Mouse (Mus musculus) CH12.LX (cell line): ENCODE data around the gene Arvcf. TPM values are rescaled to one million over a fixed set of nuclear protein-coding genes. Genes with fewer than 3 reads are reported as not detected.

ENCODE experiments used
- DNase-seq: peaks from one replicate; pipeline ENCODE4 v3.0.0-alpha.2; 2013; ENCODE audit errors: extremely low read depth
- H3K27ac ChIP-seq: 2 replicates; pipeline ENCODE4 v1.5.1; 2012; ENCODE audit warnings: low read depth, mild to moderate bottlenecking, control low read depth, moderate library complexity; ENCODE audit not compliant: insufficient read depth
- H3K27me3 ChIP-seq: replicated peaks from 2 replicates; pipeline ENCODE3; 2012; ENCODE audit warnings: inconsistent platforms
- H3K36me3 ChIP-seq, 2 experiments: replicated peaks in 1 of 2; 2 replicates each; pipeline versions ENCODE3 to v1.6.1; 2012; ENCODE audit warnings: inconsistent platforms in 1 of 2, low read length in 1 of 2, mild to moderate bottlenecking in 1 of 2, mixed read lengths in 1 of 2, moderate library complexity in 1 of 2; ENCODE audit not compliant: control insufficient read depth in 1 of 2, insufficient read depth in 1 of 2
- H3K4me1 ChIP-seq, 2 experiments: 2 replicates each; pipeline ENCODE4 v1.6.1; 2012; ENCODE audit warnings: inconsistent platforms in 1 of 2, moderate library complexity in 1 of 2; ENCODE audit not compliant: insufficient read depth in 2 of 2, control insufficient read depth in 1 of 2
- H3K4me2 ChIP-seq: 2 replicates; pipeline ENCODE4 v1.6.1; 2012; ENCODE audit warnings: low read depth, mild to moderate bottlenecking, control low read depth; ENCODE audit not compliant: poor library complexity, insufficient read depth, severe bottlenecking
- H3K4me3 ChIP-seq, 3 experiments: fragments of 150-350 bp in 1 of 3; sonication (generic) in 1 of 3; replicated peaks in 1 of 3; 2 replicates each; pipeline versions ENCODE3 to v1.5.1; 2011 to 2012; ENCODE audit warnings: low read depth in 2 of 3, low read length in 2 of 3, mild to moderate bottlenecking in 2 of 3, moderate library complexity in 2 of 3, control low read depth in 1 of 3, improper control_type of control experiment in 1 of 3, inconsistent platforms in 1 of 3, mixed read lengths in 1 of 3; ENCODE audit not compliant: poor library complexity in 1 of 3
- H3K79me2 ChIP-seq: replicated peaks from 2 replicates; pipeline ENCODE4 v1.6.1; 2012; ENCODE audit warnings: mild to moderate bottlenecking, moderate library complexity; ENCODE audit not compliant: control insufficient read depth, poor library complexity, insufficient read depth, severe bottlenecking; ENCODE audit errors: extremely low read depth
- H3K9ac ChIP-seq: 2 replicates; pipeline ENCODE4 v1.6.1; 2012; ENCODE audit warnings: low read depth, mild to moderate bottlenecking, control low read depth, moderate library complexity; ENCODE audit not compliant: insufficient read depth
- H3K9me3 ChIP-seq: replicated peaks from 2 replicates; pipeline ENCODE3; 2012; ENCODE audit warnings: low read length, inconsistent platforms, mixed read lengths
- CHD1 ChIP-seq: IDR thresholded peaks from 2 replicates; pipeline ENCODE4 v1.6.1; 2012; ENCODE audit warnings: low read depth, low read length, improper control_type of control experiment, inconsistent platforms
- CHD2 ChIP-seq: IDR thresholded peaks from 2 replicates; pipeline ENCODE4 v1.6.1; 2011; ENCODE audit warnings: low read length, improper control_type of control experiment
- CTCF ChIP-seq, 2 experiments: IDR thresholded peaks in 1 of 2; conservative IDR thresholded peaks in 1 of 2; 2 replicates each; pipeline ENCODE4 v1.5.1; 2011 to 2012; ENCODE audit warnings: low read depth in 2 of 2, low read length in 2 of 2, improper control_type of control experiment in 1 of 2, inconsistent platforms in 1 of 2, mild to moderate bottlenecking in 1 of 2, moderate library complexity in 1 of 2
- ETS1 ChIP-seq: conservative IDR thresholded peaks from 2 replicates; pipeline ENCODE4 v1.6.1; 2012; ENCODE audit warnings: low read depth, mild to moderate bottlenecking, inconsistent platforms, low read length, improper control_type of control experiment, moderate library complexity
- GABPA ChIP-seq: IDR thresholded peaks from 2 replicates; pipeline ENCODE4 v1.6.1; 2012; ENCODE audit warnings: low read depth, low read length, improper control_type of control experiment, inconsistent platforms; ENCODE audit not compliant: insufficient replicate concordance
- IRF4 ChIP-seq: IDR thresholded peaks from 2 replicates; pipeline ENCODE4 v1.6.1; 2014; ENCODE audit warnings: low read depth, mild to moderate bottlenecking, inconsistent platforms, low read length, improper control_type of control experiment
- JUND ChIP-seq: conservative IDR thresholded peaks from 2 replicates; pipeline ENCODE4 v1.6.1; 2011; ENCODE audit warnings: low read depth, low read length, improper control_type of control experiment
- KAT2A ChIP-seq: IDR thresholded peaks from 2 replicates; pipeline ENCODE4 v1.6.1; 2012; ENCODE audit warnings: low read length, improper control_type of control experiment, inconsistent platforms; ENCODE audit not compliant: insufficient replicate concordance
- MAFK ChIP-seq: IDR thresholded peaks from 2 replicates; pipeline ENCODE4 v1.6.1; 2011; ENCODE audit warnings: low read length, improper control_type of control experiment; ENCODE audit not compliant: insufficient replicate concordance
- MEF2A ChIP-seq: IDR thresholded peaks from 2 replicates; pipeline ENCODE4 v1.6.1; 2014; ENCODE audit warnings: low read depth, mild to moderate bottlenecking, inconsistent platforms, low read length, improper control_type of control experiment, borderline replicate concordance
- MYC ChIP-seq: IDR thresholded peaks from 2 replicates; pipeline ENCODE4 v1.6.1; 2011; ENCODE audit warnings: low read depth, mild to moderate bottlenecking, improper control_type of control experiment, low read length
- NELFE ChIP-seq: IDR thresholded peaks from 2 replicates; pipeline ENCODE4 v1.6.1; 2011; ENCODE audit warnings: low read depth, low read length, improper control_type of control experiment
- PAX5 ChIP-seq: IDR thresholded peaks from 2 replicates; pipeline ENCODE4 v1.6.1; 2012; ENCODE audit warnings: low read length, inconsistent platforms, mixed read lengths
- POLR2A ChIP-seq: IDR thresholded peaks from 2 replicates; pipeline ENCODE4 v1.6.1; 2011; ENCODE audit warnings: low read depth, mild to moderate bottlenecking, improper control_type of control experiment, low read length
- RCOR1 ChIP-seq: conservative IDR thresholded peaks from 2 replicates; pipeline ENCODE4 v1.6.1; 2012; ENCODE audit warnings: low read depth, mild to moderate bottlenecking, inconsistent platforms, low read length, improper control_type of control experiment
- SMC3 ChIP-seq: IDR thresholded peaks from 2 replicates; pipeline ENCODE4 v1.6.1; 2011; ENCODE audit warnings: low read depth, low read length, improper control_type of control experiment
- TCF12 ChIP-seq: IDR thresholded peaks from 2 replicates; pipeline ENCODE4 v1.6.1; 2014; ENCODE audit warnings: low read depth, mild to moderate bottlenecking, inconsistent platforms, low read length, improper control_type of control experiment
- USF1 ChIP-seq: IDR thresholded peaks from 2 replicates; pipeline ENCODE4 v1.6.1; 2014; ENCODE audit warnings: low read depth, mild to moderate bottlenecking, inconsistent platforms, low read length, improper control_type of control experiment
- USF2 ChIP-seq: conservative IDR thresholded peaks from 2 replicates; pipeline ENCODE4 v1.6.1; 2011; ENCODE audit warnings: low read depth, low read length, improper control_type of control experiment
- ZC3H11A ChIP-seq: IDR thresholded peaks from 2 replicates; pipeline ENCODE4 v1.6.1; 2012; ENCODE audit warnings: low read depth, mild to moderate bottlenecking, inconsistent platforms, low read length, improper control_type of control experiment
- ZNF384 ChIP-seq: IDR thresholded peaks from 2 replicates; pipeline ENCODE4 v1.6.1; 2012; ENCODE audit warnings: low read depth, low read length, improper control_type of control experiment, inconsistent platforms
- dilution Hi-C: fragments of 300-500 bp; cut with MboI; formaldehyde crosslinking; loops from 2 replicates; pipeline ENCODE4 v1.14.3; 2020; ENCODE audit warnings: low sequenced_read_pairs; ENCODE audit not compliant: extremely low pct_unique_long_range_greater_than_20kb, extremely low pct_ligation_motif_present
- in situ Hi-C: fragments of 300-500 bp; cut with MboI; formaldehyde crosslinking; loops from 3 replicates; pipeline ENCODE4 v1.14.3; 2019; ENCODE audit warnings: low sequenced_read_pairs, low pct_ligation_motif_present, low pct_unique_long_range_greater_than_20kb, mixed read lengths
- polyA plus RNA-seq: library from polyadenylated mRNA; unstranded; fragments of >175 nt; gene quantifications from 2 replicates; pipeline ENCODE4 v1.2.1, GENCODE M21; 2012; ENCODE audit warnings: low read depth; ENCODE audit not compliant: insufficient read length
- total RNA-seq, 2 experiments: library from RNA; depleted of rRNA; stranded (reverse); fragments of 300-350 nt in 1 of 2; fragments of >200 nt in 1 of 2; gene quantifications; 2 replicates each; pipeline ENCODE4 v1.2.3; 2012 to 2014

Arvcf gene
- total and polyA plus RNA-seq, 3 experiments: 1.1 to 7.5 (median 3.9) TPM

DNA sequence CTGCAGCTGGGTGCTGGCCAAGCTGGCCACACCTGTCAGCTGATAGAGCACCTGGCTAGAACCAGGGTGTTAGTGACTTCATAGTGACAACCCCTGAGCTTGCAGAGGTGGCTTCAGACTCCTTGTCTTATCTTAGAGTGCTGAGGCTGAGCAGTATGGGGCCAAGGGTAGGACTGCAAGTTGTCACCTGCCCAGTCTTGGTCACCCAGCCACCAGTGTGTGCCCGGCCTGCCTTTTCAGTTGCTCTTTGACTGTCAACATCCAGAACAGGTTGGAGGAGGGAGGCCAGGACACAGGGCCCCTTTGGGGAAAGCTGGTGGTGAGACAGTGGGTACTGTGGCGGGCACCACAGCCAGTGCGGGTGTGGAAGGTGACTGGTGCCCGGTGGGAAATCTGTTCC is 101.0 kb downstream of the Arvcf start:
- TF ChIP-seq SMC3: no peak
- no peak for TF ChIP-seq CHD1
- TF ChIP-seq CHD2: no peak
- TF ChIP-seq JUND: no peak
- TF ChIP-seq ZNF384: no peak
- TF ChIP-seq IRF4: no peak
- TF ChIP-seq MAFK: no peak
- TF ChIP-seq KAT2A: no peak
- TF ChIP-seq GABPA: no peak
- TF ChIP-seq ZC3H11A: no peak
- TF ChIP-seq, all 38 proteins: peak for 0
- in situ Hi-C loops (no loop called here), dilution Hi-C loops (no loop called here)
- H3K27me3 ChIP-seq: no peaks in the 10 kb centered on the region
- peaks cover 19 to 82% of the 10 kb centered on the region in 2 experiments for H3K36me3 ChIP-seq
- H3K4me1 ChIP-seq: peaks cover 3 to 10% of the 10 kb centered on the region in 2 experiments
- no peak overlapping the region for H3K4me2 ChIP-seq
- H3K9ac ChIP-seq: no peak overlapping the region
- H3K27ac ChIP-seq: no peak overlapping the region
- no peak for DNase-seq
- no peaks in the 10 kb centered on the region for H3K9me3 ChIP-seq
- H3K79me2 ChIP-seq: no peaks in the 10 kb centered on the region
- H3K4me3 ChIP-seq: no peak overlapping the region

DNA sequence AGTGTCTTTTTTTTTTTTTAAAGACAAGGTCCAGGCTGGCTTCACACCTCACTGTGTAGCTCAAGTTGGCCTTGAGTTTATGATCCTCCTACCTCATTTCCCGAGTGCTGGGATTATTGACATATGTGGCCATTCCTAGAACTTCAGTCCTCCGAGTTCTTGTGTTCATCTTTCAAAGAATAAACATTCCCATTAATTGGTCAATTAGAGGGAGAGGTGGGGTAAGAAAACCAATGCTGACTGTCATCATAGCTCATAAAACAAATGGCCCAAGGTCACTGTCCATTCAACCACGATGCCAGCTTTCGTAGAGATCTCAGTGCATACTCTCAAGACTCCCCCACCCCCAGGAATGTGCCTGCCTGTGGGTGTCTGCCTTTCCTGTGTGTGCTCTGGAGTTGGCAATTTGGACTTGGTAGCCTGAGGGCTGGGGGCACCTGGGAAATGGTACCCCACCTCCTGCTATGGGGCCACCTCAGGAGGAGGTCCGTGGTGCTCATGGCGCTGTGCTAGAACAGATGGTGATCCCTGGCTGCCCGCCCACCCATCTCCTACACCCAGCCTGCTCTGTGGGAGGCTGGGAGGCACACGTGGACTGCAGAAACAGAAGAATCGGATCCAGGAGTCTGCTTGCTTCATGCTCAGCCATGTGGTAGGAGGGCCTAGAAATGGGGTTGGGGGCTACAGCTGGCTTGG is 103.7 kb downstream of the Arvcf start:
- DNase-seq: no peak
- in situ Hi-C loops: no loop called here
- H3K4me3 ChIP-seq: no peak overlapping the region
- H3K36me3 ChIP-seq: peaks cover 19 to 91% of the 10 kb centered on the region in 2 experiments
- H3K9ac ChIP-seq: no peak overlapping the region
- no peak for TF ChIP-seq USF2
- TF ChIP-seq TCF12: no peak
- TF ChIP-seq ZC3H11A: no peak
- no peak for TF ChIP-seq ETS1
- no peak for TF ChIP-seq CHD1
- TF ChIP-seq NELFE: no peak
- TF ChIP-seq PAX5: no peak
- no peak for TF ChIP-seq USF1
- TF ChIP-seq POLR2A: no peak
- TF ChIP-seq RCOR1: no peak
- TF ChIP-seq CTCF (conservative IDR thresholded peaks at IDR 0.05 in 1 of 2, IDR thresholded peaks at IDR 0.05 in 1 of 2; ENCODE audit: low read depth in 2 of 2, low read length in 2 of 2): no peak
- TF ChIP-seq MEF2A: no peak
- TF ChIP-seq JUND: no peak
- TF ChIP-seq MYC: no peak
- TF ChIP-seq, all 38 proteins: peak for 0
- Histone ChIP-seq H3K4me2 (no peak overlapping the region), H3K27ac (no peak overlapping the region), H3K79me2 (no peaks in the 10 kb centered on the region), H3K4me1 (peaks cover 3 to 10% of the 10 kb centered on the region in 2 experiments), H3K27me3 (no peaks in the 10 kb centered on the region), H3K9me3 (no peaks in the 10 kb centered on the region)
- dilution Hi-C loops: no loop called here
